Mouse (Mus musculus) lung, postnatal 0 days (tissue): ENCODE results near the gene Gbf1.

Experiments used
- CTCF ChIP-seq: IDR thresholded peaks from 2 replicates; pipeline ENCODE4 v1.5.1; 2016; ENCODE audit warnings: antibody characterized with exemption, mild to moderate bottlenecking
- EP300 ChIP-seq: IDR thresholded peaks from 2 replicates; pipeline ENCODE4 v1.6.1; 2016; ENCODE audit warnings: antibody characterized with exemption, mild to moderate bottlenecking, control low read depth

DNA sequence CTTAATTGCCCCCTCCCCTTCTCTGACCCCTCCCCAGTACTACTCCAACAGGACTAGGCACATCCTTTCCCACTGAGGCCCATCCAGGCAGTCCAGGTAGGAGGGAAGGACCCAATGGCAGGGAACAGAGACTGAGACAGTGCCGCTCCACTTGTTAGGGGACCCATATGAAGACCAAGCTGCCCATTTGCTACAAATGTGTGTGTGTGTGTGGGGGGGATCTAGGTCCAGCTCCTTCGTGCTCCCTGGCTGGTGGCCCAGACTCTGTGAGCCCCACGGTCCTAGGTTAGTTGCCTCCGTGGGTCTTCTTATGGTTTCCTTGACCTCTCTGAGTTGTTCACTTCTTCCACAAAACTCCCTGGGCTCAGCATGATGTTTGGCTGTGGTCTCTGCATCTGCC, 26.0 kb upstream of the Gbf1 start:
- TF ChIP-seq CTCF, result no peak
- no peak for TF ChIP-seq EP300
